Mouse (Mus musculus) adrenal gland, postnatal 4 days (tissue): Measurements from ENCODE around the gene Tac4. TPM values are rescaled to one million over a fixed set of nuclear protein-coding genes. Genes with fewer than 3 reads are reported as not detected.

Experiments used
- DNase-seq, 2 experiments: peaks; one replicate each; pipeline ENCODE4 v3.0.0; 2021 to 2022; ENCODE audit warnings: low spot score in 2 of 2, mixed read lengths in 2 of 2
- total RNA-seq, 2 experiments: library from RNA; stranded (reverse); gene quantifications; 2 replicates each; pipeline ENCODE4 v1.2.3; 2021

Gene Tac4
- total RNA-seq, 2 experiments from 2014 or later, result 0.22 TPM; not detected in 1

DNA sequence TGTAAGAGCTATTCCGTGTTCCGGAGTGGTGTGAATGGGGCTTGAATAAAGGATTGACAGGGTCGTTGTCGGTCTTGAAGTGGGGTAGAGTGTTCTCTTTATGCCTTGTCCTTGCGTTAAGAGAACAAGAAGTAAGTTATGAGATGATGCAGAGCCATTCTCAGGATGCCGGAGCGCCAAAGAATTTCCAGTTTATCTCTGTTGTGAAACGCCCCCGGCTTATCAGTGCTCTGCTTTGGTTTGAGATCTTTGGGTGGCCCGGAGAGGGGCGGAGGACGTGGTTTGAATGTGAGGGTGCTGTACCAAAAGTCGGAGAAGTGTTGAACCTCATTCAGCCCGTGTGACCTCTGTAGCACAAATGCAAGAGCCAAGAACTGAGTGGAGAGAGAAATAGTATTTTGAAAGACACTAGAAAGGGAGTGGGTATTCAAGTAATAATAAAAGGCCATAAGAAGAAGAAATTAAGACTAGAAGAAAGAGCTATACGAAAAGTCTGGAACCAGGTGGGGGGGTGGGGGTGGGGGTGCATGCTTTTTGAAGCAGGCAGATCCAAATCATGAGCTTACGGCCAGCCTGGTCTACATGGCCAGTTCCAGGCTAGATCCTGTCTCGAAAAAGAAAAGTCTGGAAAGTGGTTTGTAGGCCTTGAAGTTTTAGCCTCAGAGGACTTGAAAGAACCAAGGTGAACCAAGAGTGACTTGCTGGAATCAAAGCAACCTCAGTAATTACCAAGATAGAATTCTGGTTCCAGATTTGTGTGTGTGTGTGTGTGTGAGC is 49.5 kb downstream of the Tac4 start:
- DNase-seq, result peak in 1 of 2 experiments; percentile 5

GRCm38 (mm10) chr11:95311425-95311807 is 50.1 kb downstream of the Tac4 start:
- DNase-seq, result no peak

GRCm38 (mm10) chr11:95315215-95315955 is 54.1 kb downstream of the Tac4 start:
- DNase-seq, result no peak

DNA sequence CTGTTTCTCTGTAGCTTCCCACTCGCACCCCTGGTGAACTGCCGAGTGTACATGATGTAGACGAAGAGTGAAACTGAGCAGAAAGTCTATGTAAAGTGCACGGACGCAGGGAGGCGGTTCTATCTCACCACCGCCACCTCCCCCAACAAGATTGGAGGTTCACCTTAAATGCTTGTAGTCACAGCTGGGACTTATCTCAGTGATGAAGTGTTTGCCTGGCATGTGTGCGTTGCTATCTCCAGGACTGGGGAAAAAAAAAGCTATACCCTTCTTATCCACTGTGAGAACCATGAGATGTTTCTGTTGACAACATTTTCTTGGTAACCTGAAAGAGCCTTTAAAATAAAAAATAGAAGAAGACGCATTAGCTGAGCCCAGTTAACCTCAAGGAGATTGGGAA is 56.8 kb downstream of the Tac4 start:
- no peak for DNase-seq

Other genes with a start within 250 kb of the Tac4 start
- gene Pdk2, start 220.2 kb upstream of the Tac4 start, total RNA-seq, result 10 to 100 TPM; 59.8 to 69.3 TPM
- 10 to 100 TPM; 28.9 to 37.0 TPM for gene Itga3, start 184.7 kb upstream of the Tac4 start, total RNA-seq
- under 1 TPM in 1 of 2 experiments, not detected in 1; 0.17 TPM for gene Dlx3, start 141.4 kb upstream of the Tac4 start, total RNA-seq
- gene Dlx4, start 115.3 kb upstream of the Tac4 start, total RNA-seq, result under 1 TPM; 0.31 to 0.53 TPM
- gene Kat7, start 48.7 kb downstream of the Tac4 start, total RNA-seq, result 10 to 100 TPM; 77.8 to 80.3 TPM
- 10 to 100 TPM; 21.9 to 27.8 TPM for gene Fam117a, start 75.5 kb downstream of the Tac4 start, total RNA-seq
- 10 to 100 TPM; 64.7 to 71.1 TPM for gene Slc35b1, start 123.2 kb downstream of the Tac4 start, total RNA-seq
- gene Spop, start 152.6 kb downstream of the Tac4 start, total RNA-seq, result 100 to 1,000 TPM; 122 to 124 TPM